10 mouse cellular contexts compared by ENCODE assay signal in genomic region chr7:31052251-31052635, GRCm38 (mm10). TPM values are rescaled to one million over a fixed set of nuclear protein-coding genes. Genes with fewer than 3 reads are reported as not detected.
DNase-seq lines count a peak whose midpoint lies in the region; ATAC-seq and TF ChIP-seq lines count a peak whose summit lies in the region.
"Had no signal": no experiment of that assay in that cellular context is flagged by ENCODE, and none has a peak within 500 bp of the region (broad histone marks: within the 10 kb centered on the region; RNA-seq: fewer than 3 reads in every experiment).

No protein-coding gene starts in this region.

- peak overlapping the region; percentile 58 for H3K4me2 ChIP-seq in heart, embryonic 11.5 days

- no peaks in the 10 kb centered on the region for H3K9me3 ChIP-seq in heart, embryonic 11.5 days (replicated peaks; ENCODE audit: control insufficient read depth, low read length)
- no peaks in the 10 kb centered on the region for H3K9me3 ChIP-seq in hindbrain, embryonic 10.5 days
- no peaks in the 10 kb centered on the region for H3K9me3 ChIP-seq in midbrain, embryonic 10.5 days (replicated peaks)

- no peak overlapping the region for H3K27ac ChIP-seq in heart, embryonic 11.5 days (ENCODE audit: low read depth, low read length)
- H3K27ac ChIP-seq in cortical plate, adult 2 months (ENCODE audit: insufficient read depth, low read length) = peak overlapping the region; percentile 83; the same call in 1 of the 2 replicates
- no peak overlapping the region for H3K27ac ChIP-seq in hindbrain, embryonic 10.5 days
- H3K27ac ChIP-seq in midbrain, embryonic 10.5 days (replicated peaks) = no peak overlapping the region
- H3K27ac ChIP-seq: liver, embryonic 14.5 days had no signal

- WGBS in heart, embryonic 11.5 days (ENCODE audit: insufficient replicate concordance) = 6% methylated on average over 22 of the region's 22 CpGs
- 2% methylated on average over 22 of the region's 22 CpGs for WGBS in hindbrain, embryonic 10.5 days
- WGBS in midbrain, embryonic 10.5 days = 2% methylated on average over 22 of the region's 22 CpGs

- no peak for ATAC-seq in heart, embryonic 11.5 days (replicated peaks; ENCODE audit: insufficient number of reproducible peaks, low FRiP score, low TSS enrichment)

- TF ChIP-seq CTCF in cortical plate, adult 2 months (IDR thresholded peaks at IDR 0.05; ENCODE audit: extremely low read depth, insufficient read depth, low read length) = no peak

- H3K27me3 ChIP-seq in heart, embryonic 11.5 days (ENCODE audit: control insufficient read depth, insufficient read depth, low read length) = peaks cover 39% of the 10 kb centered on the region
- H3K27me3 ChIP-seq in hindbrain, embryonic 10.5 days (ENCODE audit: insufficient read depth, poor library complexity, severe bottlenecking) = peaks cover 78% of the 10 kb centered on the region
- peaks cover 87% of the 10 kb centered on the region for H3K27me3 ChIP-seq in midbrain, embryonic 10.5 days (ENCODE audit: low read depth, poor library complexity, severe bottlenecking)

- H3K9ac ChIP-seq in heart, embryonic 11.5 days (ENCODE audit: low read depth, low read length) = no peak overlapping the region
- H3K9ac ChIP-seq: liver, embryonic 14.5 days had no signal

- DNase-seq in heart, adult 9 months (ENCODE audit: low spot score in 2 of 2) = no peak
- DNase-seq in hindbrain, embryonic 10.5 days (ENCODE audit: low spot score) = no peak
- DNase-seq in midbrain, embryonic 10.5 days (ENCODE audit: low spot score) = no peak
- DNase-seq in frontal cortex, postnatal 14 days (ENCODE audit: low spot score in 2 of 2) = no peak
- DNase-seq in spleen, postnatal 10 days (ENCODE audit: low spot score in 2 of 2) = no peak
- DNase-seq in gastrocnemius, postnatal 25 days = no peak

- peaks cover 39% of the 10 kb centered on the region for H3K4me1 ChIP-seq in heart, embryonic 11.5 days (ENCODE audit: control insufficient read depth, insufficient read depth, low read length)
- H3K4me1 ChIP-seq in cortical plate, adult 2 months (ENCODE audit: control insufficient read depth, insufficient read depth, low read length) = no peaks in the 10 kb centered on the region; the same call in 1 of the 2 replicates
- peaks cover 68% of the 10 kb centered on the region for H3K4me1 ChIP-seq in hindbrain, embryonic 10.5 days (replicated peaks)
- peaks cover 61% of the 10 kb centered on the region for H3K4me1 ChIP-seq in midbrain, embryonic 10.5 days

- H3K36me3 ChIP-seq in heart, embryonic 11.5 days (ENCODE audit: control insufficient read depth, insufficient read depth, low read length) = no peaks in the 10 kb centered on the region
- no peaks in the 10 kb centered on the region for H3K36me3 ChIP-seq in hindbrain, embryonic 10.5 days
- H3K36me3 ChIP-seq in midbrain, embryonic 10.5 days = no peaks in the 10 kb centered on the region

- H3K4me3 ChIP-seq in heart, embryonic 11.5 days (ENCODE audit: low read depth, low read length) = peak overlapping the region; percentile 32
- H3K4me3 ChIP-seq in cortical plate, adult 2 months (ENCODE audit: insufficient read depth, low read length) = peak overlapping the region; percentile 85
- peak overlapping the region; percentile 33 for H3K4me3 ChIP-seq in hindbrain, embryonic 10.5 days
- H3K4me3 ChIP-seq in midbrain, embryonic 10.5 days = peak overlapping the region; percentile 43

- TF ChIP-seq POLR2A in cortical plate, adult 2 months (IDR thresholded peaks at IDR 0.05; ENCODE audit: extremely low read depth, insufficient read depth, low read length) = peak; percentile 40; the same call in 1 of the 2 replicates

RNA-seq across cellular contexts. Expression of gene Fxyd7, which starts 1.0 kb away (rescaled TPM):
- polyA plus RNA-seq in heart, embryonic 11.5 days (2014; fragmentation: Nextera tagmentation; extraction: Ambion mirVana) = 2.5 and 4.9 TPM in 2 replicates
- 378 and 426 TPM in 2 replicates for polyA plus RNA-seq in cortical plate, adult 2 months (2012; rRNA removed)
- polyA plus RNA-seq in hindbrain, embryonic 10.5 days (2016; fragmentation: Nextera tagmentation; extraction: Ambion mirVana) = 1.4 and 7.6 TPM in 2 replicates
- 0.70 and 2.8 TPM in 2 replicates for polyA plus RNA-seq in midbrain, embryonic 10.5 days (2016; fragmentation: Nextera tagmentation; extraction: Ambion mirVana)
- total RNA-seq in gastrocnemius, postnatal 25 days (2021) = 1 to 10 TPM; 1.9 to 2.1 TPM

RNA-seq across cellular contexts. Expression of gene Fxyd1, which starts 4.8 kb away (rescaled TPM):
- 566 and 581 TPM in 2 replicates for polyA plus RNA-seq in heart, embryonic 11.5 days (2014; fragmentation: Nextera tagmentation; extraction: Ambion mirVana)
- 141 and 156 TPM in 2 replicates for polyA plus RNA-seq in cortical plate, adult 2 months (2012; rRNA removed)
- polyA plus RNA-seq in hindbrain, embryonic 10.5 days (2016; fragmentation: Nextera tagmentation; extraction: Ambion mirVana) = 14.0 and 17.1 TPM in 2 replicates
- polyA plus RNA-seq in midbrain, embryonic 10.5 days (2016; fragmentation: Nextera tagmentation; extraction: Ambion mirVana) = 3.5 and 6.8 TPM in 2 replicates
- total RNA-seq in gastrocnemius, postnatal 25 days (2021) = 1,000 to 10,000 TPM; 1,050 to 1,262 TPM

RNA-seq across cellular contexts. Expression of gene Lgi4, which starts 6.9 kb away (rescaled TPM):
- polyA plus RNA-seq in heart, embryonic 11.5 days (2014; fragmentation: Nextera tagmentation; extraction: Ambion mirVana) = 0.13 and 0.34 TPM in 2 replicates
- polyA plus RNA-seq in cortical plate, adult 2 months (2012; rRNA removed) = 35.6 and 37.5 TPM in 2 replicates
- 2.3 and 6.3 TPM in 2 replicates for polyA plus RNA-seq in hindbrain, embryonic 10.5 days (2016; fragmentation: Nextera tagmentation; extraction: Ambion mirVana)
- 1.1 and 1.2 TPM in 2 replicates for polyA plus RNA-seq in midbrain, embryonic 10.5 days (2016; fragmentation: Nextera tagmentation; extraction: Ambion mirVana)
- 1 to 10 TPM; 4.1 to 5.4 TPM for total RNA-seq in gastrocnemius, postnatal 25 days (2021)
- total RNA-seq: hematopoietic stem cell, adult 5-6 weeks had no signal

RNA-seq across cellular contexts. Expression of gene Fxyd5, which starts 10.0 kb away (rescaled TPM):
- 30.3 and 38.5 TPM in 2 replicates for polyA plus RNA-seq in heart, embryonic 11.5 days (2014; fragmentation: Nextera tagmentation; extraction: Ambion mirVana)
- polyA plus RNA-seq in cortical plate, adult 2 months (2012; rRNA removed) = 52.7 and 62.8 TPM in 2 replicates
- polyA plus RNA-seq in hindbrain, embryonic 10.5 days (2016; fragmentation: Nextera tagmentation; extraction: Ambion mirVana) = 11.6 and 14.7 TPM in 2 replicates
- 10.2 and 10.8 TPM in 2 replicates for polyA plus RNA-seq in midbrain, embryonic 10.5 days (2016; fragmentation: Nextera tagmentation; extraction: Ambion mirVana)
- total RNA-seq in gastrocnemius, postnatal 25 days (2021) = 10 to 100 TPM in 1 of 2 experiments, 1 to 10 TPM in 1; 9.5 to 13.6 TPM

RNA-seq across cellular contexts. Expression of gene Fxyd3, which starts 24.3 kb away (rescaled TPM):
- 0.38 and 1.8 TPM in 2 replicates for polyA plus RNA-seq in heart, embryonic 11.5 days (2014; fragmentation: Nextera tagmentation; extraction: Ambion mirVana)
- polyA plus RNA-seq in cortical plate, adult 2 months (2012; rRNA removed) = 0.59 and 1.0 TPM in 2 replicates
- 7.9 and 10.8 TPM in 2 replicates for polyA plus RNA-seq in hindbrain, embryonic 10.5 days (2016; fragmentation: Nextera tagmentation; extraction: Ambion mirVana)
- 3.0 and 3.4 TPM in 2 replicates for polyA plus RNA-seq in midbrain, embryonic 10.5 days (2016; fragmentation: Nextera tagmentation; extraction: Ambion mirVana)
- total RNA-seq in gastrocnemius, postnatal 25 days (2021) = 1 to 10 TPM; 1.7 to 3.2 TPM
- total RNA-seq: hematopoietic stem cell, adult 5-6 weeks had no signal

Comparison
In these comparisons a context has a peak if more than half of its experiments do, and no peak if none do; other contexts are left out.
1. H3K4me3 ChIP-seq: peak in every context shown above with its lines; median percentile 85 in cortical plate, adult 2 months; 43 in midbrain, embryonic 10.5 days; 33 in hindbrain, embryonic 10.5 days; 32 in heart, embryonic 11.5 days.
2. RNA of gene Fxyd7, which starts 1.0 kb away (polyA plus RNA-seq): 378 to 426 TPM in cortical plate, adult 2 months; 1.4 to 7.6 TPM in hindbrain, embryonic 10.5 days, 2.5 to 4.9 TPM in heart, embryonic 11.5 days and 0.70 to 2.8 TPM in midbrain, embryonic 10.5 days; every median in the first group is over 10 times any median in the second.